20 mouse cellular contexts compared by ENCODE assay signal in genomic region chr15:100115416-100115815, GRCm38 (mm10).
"Had no signal": no experiment of that assay in that cellular context is flagged by ENCODE, and none has a peak within 500 bp of the region (broad histone marks: within the 10 kb centered on the region; RNA-seq: fewer than 3 reads in every experiment).

No protein-coding gene starts in this region.

- H3K27ac ChIP-seq: liver, embryonic 13.5 days; liver, embryonic 15.5 days; lung, embryonic 15.5 days; midbrain, embryonic 10.5 days; midbrain, embryonic 13.5 days; neural tube, embryonic 13.5 days; neural tube, embryonic 15.5 days had no signal

- H3K36me3 ChIP-seq: liver, embryonic 15.5 days had no signal

- H3K27me3 ChIP-seq: liver, embryonic 13.5 days; liver, embryonic 15.5 days; lung, embryonic 15.5 days; midbrain, embryonic 13.5 days; neural tube, embryonic 13.5 days; neural tube, embryonic 15.5 days had no signal

- DNase-seq: liver, embryonic 13.5 days; liver, postnatal 0 days; lung, adult 2 months; lung, postnatal 14 days; lung, postnatal 4 days; right cerebral cortex, postnatal 25 days; right cerebral cortex, postnatal 4 days; spleen, adult 18-20 months; thymus, adult 18-20 months; thymus, postnatal 14 days; thymus, postnatal 36 days had no signal

- ATAC-seq: liver, postnatal 0 days; lung, postnatal 0 days; midbrain, embryonic 13.5 days; midbrain, embryonic 16.5 days had no signal

- H3K4me2 ChIP-seq: liver, embryonic 13.5 days; liver, embryonic 15.5 days; lung, embryonic 15.5 days; midbrain, embryonic 13.5 days; neural tube, embryonic 13.5 days; neural tube, embryonic 15.5 days had no signal

- H3K4me3 ChIP-seq: liver, embryonic 13.5 days; liver, embryonic 15.5 days; lung, embryonic 15.5 days; midbrain, embryonic 10.5 days; midbrain, embryonic 13.5 days; myocyte; neural tube, embryonic 13.5 days; neural tube, embryonic 15.5 days had no signal

- H3K9ac ChIP-seq: liver, embryonic 13.5 days; liver, embryonic 15.5 days; liver, postnatal 0 days; lung, embryonic 15.5 days; midbrain, embryonic 13.5 days; neural tube, embryonic 13.5 days; neural tube, embryonic 15.5 days had no signal

- H3K9me3 ChIP-seq: liver, embryonic 13.5 days; liver, embryonic 15.5 days; lung, embryonic 15.5 days; midbrain, embryonic 10.5 days; midbrain, embryonic 13.5 days; neural tube, embryonic 13.5 days; neural tube, embryonic 15.5 days had no signal
